Mouse (Mus musculus): ENCODE results near the gene Lias. TPM values are rescaled to one million over a fixed set of nuclear protein-coding genes. Genes with fewer than 3 reads are reported as not detected.

Gene Lias
- 10 to 100 TPM; 41.6 to 41.7 TPM for total RNA-seq (2023)

GRCm38 (mm10) chr5:65390648-65391644 lies at the start of gene Lias, which contains the start of gene Rpl9:
Lias (plus strand) TSS chr5:65391497.
Rpl9 (minus strand) TSS chr5:65391444.

GRCm38 (mm10) chr5:65348168-65348567 lies 43.1 kb upstream of the Lias start, which contains the start of gene Klb:
Klb (plus strand) TSS chr5:65348314.

DNA sequence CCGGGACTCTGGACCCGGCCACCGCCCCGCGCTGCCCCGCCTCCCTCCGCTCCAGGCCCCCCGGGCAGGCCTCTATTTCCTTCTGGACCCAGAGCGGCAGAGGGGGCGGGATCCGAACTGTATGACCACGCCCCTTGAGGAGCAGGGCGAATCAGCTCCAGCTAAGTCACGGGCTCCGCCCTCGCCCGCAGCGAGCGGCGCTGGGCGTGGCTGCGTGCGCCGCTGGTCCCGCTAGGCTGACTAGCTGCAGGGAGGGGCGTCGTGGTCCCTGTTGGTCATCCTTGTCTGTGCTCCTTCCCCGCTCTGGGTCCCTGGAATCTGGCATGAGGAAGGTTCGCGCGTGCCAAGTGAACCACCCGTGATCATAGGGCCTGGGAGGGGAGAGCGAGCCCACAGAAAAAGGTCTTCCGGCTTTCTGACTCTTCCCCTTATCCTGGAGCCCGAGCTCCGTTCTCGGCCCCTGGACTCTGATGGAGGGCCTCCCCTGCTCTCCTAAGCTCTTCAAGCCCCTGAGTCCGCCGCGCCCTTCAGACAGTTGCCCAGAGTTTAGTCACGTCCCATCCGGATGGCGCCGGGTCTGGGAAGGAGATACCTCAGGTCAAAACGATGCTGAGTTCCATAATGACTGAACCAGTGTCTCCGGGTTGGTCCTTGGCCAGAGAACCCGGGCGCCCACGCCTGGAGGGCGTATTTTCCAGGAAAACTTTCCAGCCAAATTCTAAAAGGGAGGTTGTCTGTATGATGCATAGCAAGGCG lies 44.7 kb downstream of the Lias start, which contains the start of gene Ugdh:
Gene Ugdh, minus strand, starts transcription at position 144 of the 756 bp plus-strand sequence.

Other genes starting within 250 kb of the Lias start
- gene Wdr19, start 191.8 kb upstream of the Lias start, total RNA-seq (2023), result 1 to 10 TPM; 1.4 to 2.2 TPM
- 100 to 1,000 TPM in 1 of 2 experiments, 10 to 100 TPM in 1; 92.0 to 113 TPM for gene Rfc1, start 55.8 kb upstream of the Lias start, total RNA-seq (2023)
- not detected for gene Klb, start 43.2 kb upstream of the Lias start, total RNA-seq (2023)
- 1,000 to 10,000 TPM; 2,109 to 2,174 TPM for gene Rpl9, start 53 bp upstream of the Lias start, total RNA-seq (2023)
- gene Ugdh, start 44.5 kb downstream of the Lias start, total RNA-seq (2023), result 10 to 100 TPM; 25.8 to 29.9 TPM
- 1 to 10 TPM in 1 of 2 experiments, not detected in 1; 7.5 TPM for gene Gm43552, start 101.3 kb downstream of the Lias start, total RNA-seq (2023)
- gene Smim14, start 145.7 kb downstream of the Lias start, total RNA-seq (2023), result 100 to 1,000 TPM; 363 to 428 TPM
- 10 to 100 TPM; 72.2 to 72.6 TPM for gene Ube2k, start 145.7 kb downstream of the Lias start, total RNA-seq (2023)

Measured in B cell, adult 67 days (primary cell).